Mouse (Mus musculus): Measurements from ENCODE around the gene Tbxas1. TPM values are rescaled to one million over a fixed set of nuclear protein-coding genes. Genes with fewer than 3 reads are reported as not detected.
A peak's percentile ranks its signal among the peaks of the same experiment; 100 is the strongest.

The Tbxas1 gene
- polyA plus RNA-seq, 1 experiment from 2014 or later: 2.3 TPM

DNA sequence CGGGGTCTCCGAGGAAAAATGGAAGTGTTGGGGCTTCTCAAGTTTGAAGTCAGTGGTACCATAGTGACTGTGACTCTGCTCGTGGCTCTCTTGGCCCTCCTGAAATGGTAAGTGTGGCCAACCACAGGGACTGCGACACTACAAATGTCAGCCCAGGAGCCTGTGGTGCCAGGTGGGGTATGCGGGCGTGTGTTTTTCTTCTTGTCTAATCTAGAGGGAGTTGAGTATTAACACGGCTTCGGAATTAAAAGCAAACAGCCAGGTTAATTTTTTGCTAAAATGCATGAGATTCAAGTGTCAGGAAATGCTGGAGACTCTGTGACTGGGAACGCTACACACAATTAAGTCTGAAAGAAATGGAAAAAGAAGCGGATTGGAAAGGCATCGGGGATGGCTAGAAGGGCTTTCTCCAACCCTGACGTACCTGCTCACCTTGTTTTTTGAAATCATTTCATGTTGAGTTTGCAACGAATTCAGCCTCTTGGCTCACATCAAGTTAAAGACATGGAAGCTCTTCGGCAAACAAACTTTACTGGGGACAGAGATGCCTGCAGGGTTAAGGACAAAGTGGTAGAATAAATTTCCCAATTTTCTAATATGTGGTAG is 44.0 kb downstream of the Tbxas1 start:
- WGBS: 85% methylated on average over 14 of the region's 14 CpGs
- no peak overlapping the region for H3K9ac ChIP-seq
- H3K4me2 ChIP-seq: no peak overlapping the region
- H3K9me3 ChIP-seq: no peaks in the 10 kb centered on the region
- H3K36me3 ChIP-seq (replicated peaks): no peaks in the 10 kb centered on the region
- ATAC-seq (replicated peaks): no peak
- H3K4me3 ChIP-seq: no peak overlapping the region
- no peak overlapping the region for H3K27ac ChIP-seq
- no peaks in the 10 kb centered on the region for H3K27me3 ChIP-seq (replicated peaks)
- H3K4me1 ChIP-seq: peaks cover 7% of the 10 kb centered on the region

DNA sequence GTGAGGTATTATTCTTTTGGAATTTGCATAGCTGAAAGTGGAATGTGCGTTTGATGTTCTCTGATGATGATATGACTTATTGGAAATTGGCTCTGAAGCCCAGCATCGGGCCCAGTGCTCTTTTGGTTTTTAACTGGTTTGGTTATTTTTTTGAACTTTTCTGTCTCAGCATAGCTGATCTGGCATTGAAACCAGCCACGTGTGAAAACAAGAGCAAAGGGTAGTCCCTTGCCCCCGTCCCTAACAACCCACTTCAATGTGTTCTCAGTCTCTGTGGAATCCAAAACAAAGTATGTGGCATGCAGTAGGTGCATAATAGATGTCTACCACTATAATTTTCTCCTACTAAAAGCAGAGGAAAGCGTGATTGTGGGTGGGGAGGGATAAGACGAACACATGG is 44.9 kb downstream of the Tbxas1 start:
- Histone ChIP-seq H3K27me3 (replicated peaks) (no peaks in the 10 kb centered on the region), H3K9ac (no peak overlapping the region), H3K4me3 (no peak overlapping the region), H3K9me3 (no peaks in the 10 kb centered on the region), H3K27ac (no peak overlapping the region), H3K4me2 (no peak overlapping the region), H3K36me3 (replicated peaks) (no peaks in the 10 kb centered on the region), H3K4me1 (peaks cover 3% of the 10 kb centered on the region; the same call in 1 of the 2 replicates)
- no peak for ATAC-seq (replicated peaks)
- WGBS: 79% methylated on average over 6 of the region's 6 CpGs

DNA sequence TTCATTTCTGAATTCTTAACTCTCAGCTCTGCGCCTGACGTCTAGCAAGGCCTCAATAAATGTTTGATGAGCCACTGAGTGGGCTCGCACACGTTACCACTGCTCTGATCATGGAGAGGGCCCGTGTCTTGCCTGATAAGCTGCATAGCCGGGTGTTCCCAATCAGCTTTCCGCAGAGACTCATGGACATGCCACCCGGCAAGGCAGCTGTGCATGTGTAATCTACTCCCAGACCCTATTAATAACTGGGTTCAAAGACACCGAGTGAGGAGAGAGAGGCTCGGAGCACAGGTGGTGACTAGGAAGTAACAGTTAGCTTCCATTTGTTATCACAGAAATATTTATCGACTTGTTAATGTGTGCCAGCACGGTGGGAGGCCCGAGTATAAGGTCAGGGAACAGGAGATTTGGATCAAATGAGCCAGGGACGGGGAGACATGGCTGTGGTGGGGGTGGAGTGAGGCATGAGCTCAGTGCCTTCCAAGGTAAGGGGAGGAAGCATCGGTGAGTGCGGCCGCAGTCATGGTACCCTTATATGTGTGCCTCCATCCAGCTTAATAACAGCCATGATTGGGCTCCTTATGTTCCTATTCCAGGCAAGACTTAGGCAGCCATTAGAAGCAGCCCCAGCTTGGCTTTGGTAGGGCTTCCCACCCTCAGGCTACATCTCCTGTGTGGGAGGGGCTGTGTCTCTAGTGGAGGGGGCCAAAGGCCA is 46.0 kb downstream of the Tbxas1 start:
- Histone ChIP-seq H3K9me3 (no peaks in the 10 kb centered on the region), H3K27ac (no peak overlapping the region), H3K27me3 (replicated peaks) (no peaks in the 10 kb centered on the region), H3K9ac (no peak overlapping the region), H3K36me3 (replicated peaks) (no peaks in the 10 kb centered on the region), H3K4me2 (no peak overlapping the region), H3K4me1 (peaks cover 3% of the 10 kb centered on the region; the same call in 1 of the 2 replicates), H3K4me3 (no peak overlapping the region)
- WGBS: 74% methylated on average over 17 of the region's 17 CpGs
- peak; percentile 67 for ATAC-seq (replicated peaks)

- no peaks in the 10 kb centered on the region for H3K9me3 ChIP-seq
- no peak overlapping the region for H3K27ac ChIP-seq
- no peak overlapping the region for H3K4me3 ChIP-seq
- no peak overlapping the region for H3K9ac ChIP-seq
- ATAC-seq (replicated peaks): no peak
- peaks cover 7% of the 10 kb centered on the region; the same call in 1 of the 2 replicates for H3K4me1 ChIP-seq
- H3K4me2 ChIP-seq: no peak overlapping the region
- H3K27me3 ChIP-seq (replicated peaks): no peaks in the 10 kb centered on the region
- no peaks in the 10 kb centered on the region for H3K36me3 ChIP-seq (replicated peaks)
- 89% methylated on average over 8 of the region's 8 CpGs for WGBS
These were observed 46.6 kb downstream of the Tbxas1 start for GRCm38 (mm10) chr6:38921810-38922116.

DNA sequence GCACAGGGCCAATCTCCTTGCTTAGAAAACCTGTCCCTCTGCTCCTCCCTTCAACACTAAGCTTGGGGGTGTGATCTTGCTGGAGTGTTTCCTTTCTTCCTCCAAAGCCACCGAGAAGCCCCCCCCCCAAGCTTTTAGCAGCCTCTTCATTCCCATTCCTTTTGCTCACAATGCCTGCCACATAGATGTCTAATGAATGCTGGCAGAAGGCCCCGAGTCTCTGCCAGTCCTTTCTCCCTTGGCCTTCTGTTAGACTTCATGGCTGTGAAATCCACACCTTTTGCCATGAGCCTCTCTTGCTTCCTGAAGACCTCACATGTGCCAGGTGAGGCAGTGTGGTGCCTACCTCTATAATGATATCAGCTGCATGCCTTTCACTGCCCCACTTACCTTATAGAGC is 47.3 kb downstream of the Tbxas1 start:
- H3K4me3 ChIP-seq: no peak overlapping the region
- no peak overlapping the region for H3K4me2 ChIP-seq
- no peak overlapping the region for H3K9ac ChIP-seq
- no peak for ATAC-seq (replicated peaks)
- H3K9me3 ChIP-seq: no peaks in the 10 kb centered on the region
- H3K36me3 ChIP-seq (replicated peaks): no peaks in the 10 kb centered on the region
- no peaks in the 10 kb centered on the region for H3K27me3 ChIP-seq (replicated peaks)
- 46% methylated on average over 2 of the region's 2 CpGs for WGBS
- H3K4me1 ChIP-seq: peaks cover 7% of the 10 kb centered on the region; the same call in 1 of the 2 replicates
- no peak overlapping the region for H3K27ac ChIP-seq

- no peak for ATAC-seq (replicated peaks)
- H3K27me3 ChIP-seq (replicated peaks): no peaks in the 10 kb centered on the region
- no peaks in the 10 kb centered on the region for H3K36me3 ChIP-seq (replicated peaks)
- H3K4me1 ChIP-seq: peaks cover 7% of the 10 kb centered on the region; the same call in 1 of the 2 replicates
- H3K27ac ChIP-seq: no peak overlapping the region
- no peak overlapping the region for H3K4me3 ChIP-seq
- H3K9me3 ChIP-seq: no peaks in the 10 kb centered on the region
- no peak overlapping the region for H3K9ac ChIP-seq
- no peak overlapping the region for H3K4me2 ChIP-seq
- WGBS: 87% methylated on average over 4 of the region's 4 CpGs
These were observed 48.2 kb downstream of the Tbxas1 start for GRCm38 (mm10) chr6:38923450-38923849.

GRCm38 (mm10) chr6:38923870-38924817 is 48.9 kb downstream of the Tbxas1 start:
- Histone ChIP-seq H3K36me3 (replicated peaks) (no peaks in the 10 kb centered on the region), H3K27me3 (replicated peaks) (no peaks in the 10 kb centered on the region), H3K27ac (no peak overlapping the region), H3K9ac (no peak overlapping the region), H3K4me2 (no peak overlapping the region), H3K4me1 (peaks cover 7% of the 10 kb centered on the region; the same call in 1 of the 2 replicates), H3K4me3 (no peak overlapping the region), H3K9me3 (no peaks in the 10 kb centered on the region)
- no peak for ATAC-seq (replicated peaks)
- WGBS: 93% methylated on average over 18 of the region's 18 CpGs

DNA sequence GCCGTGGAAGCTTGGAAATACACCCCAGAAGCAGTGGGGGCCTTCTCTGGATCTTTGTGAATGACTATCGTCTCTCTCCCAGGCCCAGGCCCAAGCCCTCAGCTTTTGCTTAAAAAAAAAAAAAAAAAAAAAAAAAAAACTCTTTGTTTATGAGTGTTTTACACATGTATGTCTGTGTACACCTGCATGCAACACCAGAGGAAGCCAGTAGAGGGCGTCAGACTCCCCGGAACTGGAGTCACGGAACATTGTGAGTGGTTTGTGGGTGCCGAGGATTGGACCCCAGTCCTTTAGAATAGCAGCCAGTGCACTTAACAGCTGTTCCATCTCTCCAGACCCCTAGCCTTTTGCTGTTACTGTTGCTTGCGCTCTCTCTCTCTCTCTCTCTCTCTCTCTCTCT is 50.5 kb downstream of the Tbxas1 start:
- H3K4me1 ChIP-seq: peaks cover 7% of the 10 kb centered on the region; the same call in 1 of the 2 replicates
- peak overlapping the region; percentile 21; the same call in 1 of the 2 replicates for H3K4me2 ChIP-seq
- no peaks in the 10 kb centered on the region for H3K36me3 ChIP-seq (replicated peaks)
- H3K27me3 ChIP-seq (replicated peaks): no peaks in the 10 kb centered on the region
- ATAC-seq (replicated peaks): no peak
- H3K27ac ChIP-seq: no peak overlapping the region
- WGBS: 54% methylated on average over 7 of the region's 7 CpGs
- no peak overlapping the region for H3K9ac ChIP-seq
- no peaks in the 10 kb centered on the region for H3K9me3 ChIP-seq
- no peak overlapping the region for H3K4me3 ChIP-seq

- Histone ChIP-seq H3K27me3 (replicated peaks) (no peaks in the 10 kb centered on the region), H3K4me2 (peak overlapping the region; percentile 21), H3K4me1 (peaks cover 4% of the 10 kb centered on the region; the same call in 1 of the 2 replicates), H3K9me3 (no peaks in the 10 kb centered on the region), H3K9ac (no peak overlapping the region), H3K36me3 (replicated peaks) (no peaks in the 10 kb centered on the region), H3K27ac (0 out of 2 replicates have a peak overlapping the region, but pooled peaks have one; percentile 14), H3K4me3 (no peak overlapping the region)
- ATAC-seq (replicated peaks): peak; percentile 50; the same call in 1 of the 2 replicates
- WGBS: 55% methylated on average over 28 of the region's 28 CpGs
These were observed 51.1 kb downstream of the Tbxas1 start for GRCm38 (mm10) chr6:38926135-38926962.

DNA sequence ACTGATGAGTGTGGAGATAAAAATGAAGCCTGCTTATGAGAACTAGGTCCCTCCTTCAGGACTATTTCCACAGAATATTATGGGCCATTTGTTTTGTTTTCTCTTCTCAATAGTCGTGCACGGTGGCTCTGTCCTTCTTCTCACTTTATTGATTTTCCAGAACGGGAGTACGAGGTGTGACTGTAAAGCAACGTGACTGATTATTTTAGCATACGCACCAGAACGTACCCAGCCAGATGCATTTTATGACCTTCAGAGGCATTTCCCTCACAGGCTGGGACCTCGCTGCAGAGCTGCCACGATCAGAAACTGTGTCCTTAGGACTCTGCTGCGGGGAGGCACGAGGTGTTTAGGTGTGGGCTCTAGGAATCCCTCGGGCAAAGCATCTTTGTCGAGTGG is 51.8 kb downstream of the Tbxas1 start:
- Histone ChIP-seq H3K4me2 (no peak overlapping the region), H3K4me1 (peaks cover 4% of the 10 kb centered on the region; the same call in 1 of the 2 replicates), H3K9me3 (no peaks in the 10 kb centered on the region), H3K27me3 (replicated peaks) (no peaks in the 10 kb centered on the region), H3K27ac (0 out of 2 replicates have a peak overlapping the region, but pooled peaks have one; percentile 14), H3K36me3 (replicated peaks) (no peaks in the 10 kb centered on the region), H3K9ac (no peak overlapping the region), H3K4me3 (no peak overlapping the region)
- no peak; the same call in 1 of the 2 replicates for ATAC-seq (replicated peaks)
- WGBS: 57% methylated on average over 13 of the region's 13 CpGs

DNA sequence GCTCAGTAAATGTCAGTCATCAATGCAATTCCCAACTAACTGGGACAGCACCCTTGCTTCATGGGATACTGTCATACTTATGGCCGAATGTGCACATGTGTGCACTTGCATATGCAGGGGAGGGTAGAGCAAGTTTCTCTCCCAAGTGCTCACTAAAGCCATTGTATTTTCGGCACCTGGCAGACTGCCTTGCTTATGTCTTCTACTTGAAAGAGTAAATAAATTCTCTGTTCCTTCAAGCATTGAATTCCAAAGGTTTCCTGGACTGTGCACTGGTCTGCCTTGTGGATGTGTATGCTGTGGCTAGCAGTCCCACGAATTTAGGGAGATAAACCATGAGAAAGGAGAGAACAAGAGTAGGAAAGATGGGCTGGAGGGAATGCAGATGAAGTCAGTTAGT is 53.3 kb downstream of the Tbxas1 start:
- no peak overlapping the region for H3K9ac ChIP-seq
- H3K27me3 ChIP-seq (replicated peaks): no peaks in the 10 kb centered on the region
- H3K4me3 ChIP-seq: no peak overlapping the region
- WGBS: 80% methylated on average over 3 of the region's 3 CpGs
- H3K4me2 ChIP-seq: no peak overlapping the region
- H3K4me1 ChIP-seq: peaks cover 4% of the 10 kb centered on the region; the same call in 1 of the 2 replicates
- no peaks in the 10 kb centered on the region for H3K9me3 ChIP-seq
- no peaks in the 10 kb centered on the region for H3K36me3 ChIP-seq (replicated peaks)
- ATAC-seq (replicated peaks): no peak
- no peak overlapping the region for H3K27ac ChIP-seq
